Mouse (Mus musculus): ENCODE results near the gene Wdr20.

Wdr20 gene

DNA sequence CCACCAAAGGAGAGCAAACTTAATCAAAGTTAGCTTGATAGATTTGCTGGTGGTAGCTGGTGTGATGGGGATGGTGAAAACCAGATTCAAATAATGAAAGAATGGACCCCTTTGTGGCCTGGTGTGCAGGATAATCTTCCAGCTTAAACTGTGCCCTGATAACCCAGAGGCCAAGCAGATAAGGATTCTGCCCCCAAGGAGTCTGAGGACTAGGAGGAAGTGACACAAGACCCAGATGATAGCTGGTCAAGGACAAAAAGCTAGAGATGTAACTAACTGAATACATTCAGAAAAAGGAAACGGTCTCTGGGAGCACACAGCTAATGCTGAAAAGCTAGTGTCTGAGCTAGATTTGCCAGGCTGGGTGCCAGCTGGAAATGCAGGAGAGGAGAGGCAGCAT, 114.2 kb downstream of the Wdr20 start:
- no peak for DNase-seq (ENCODE audit: low spot score in 2 of 2)

All from frontal cortex, postnatal 14 days (tissue).